Mouse (Mus musculus) midbrain, embryonic 12.5 days (tissue): Measurements from ENCODE around the gene Dnajc12. TPM values are rescaled to one million over a fixed set of nuclear protein-coding genes. Genes with fewer than 3 reads are reported as not detected.
A peak's percentile ranks its signal among the peaks of the same experiment; 100 is the strongest.
"Not testable (repeated sequence)": the region's sequence is repeated elsewhere in the genome, so short reads cannot be mapped to it uniquely, and the experiment has no call there.

Experiments used
- ATAC-seq: fragments of 200-750 bp; cut with Nextera tagmentation; 2 replicates; pipeline ENCODE4 v1.8.0; 2017; ENCODE audit warnings: low read depth, moderate TSS enrichment, moderate library complexity; ENCODE audit not compliant: low FRiP score
- H3K27ac ChIP-seq: fragments of 300-500 bp; sonication (generic); replicated peaks from 2 replicates; pipeline ENCODE4 v1.5.1; 2016; ENCODE audit warnings: mild to moderate bottlenecking
- H3K27me3 ChIP-seq: fragments of 300-500 bp; sonication (generic); 2 replicates; pipeline ENCODE4 v1.6.1; 2016; ENCODE audit warnings: mild to moderate bottlenecking
- H3K36me3 ChIP-seq: fragments of 300-500 bp; sonication (generic); 2 replicates; pipeline ENCODE4 v1.6.1; 2016
- H3K4me1 ChIP-seq: fragments of 300-500 bp; sonication (generic); 2 replicates; pipeline ENCODE4 v1.6.1; 2016
- H3K4me2 ChIP-seq: fragments of 300-500 bp; sonication (generic); replicated peaks from 2 replicates; pipeline ENCODE4 v1.6.1; 2016; ENCODE audit warnings: mild to moderate bottlenecking, moderate library complexity
- H3K4me3 ChIP-seq: fragments of 300-500 bp; sonication (generic); 2 replicates; pipeline ENCODE4 v1.5.1; 2016; ENCODE audit warnings: mild to moderate bottlenecking
- H3K9ac ChIP-seq: fragments of 300-500 bp; sonication (generic); replicated peaks from 2 replicates; pipeline ENCODE4 v1.6.1; 2016; ENCODE audit warnings: mild to moderate bottlenecking, moderate library complexity
- H3K9me3 ChIP-seq: fragments of 300-500 bp; sonication (generic); 2 replicates; pipeline ENCODE4 v1.6.1; 2016; ENCODE audit warnings: mild to moderate bottlenecking
- WGBS: fragments of 180-500 bp; shearing (Covaris S2); methylation state at CpG from one replicate; pipeline ENCODE4 v1.1.7; 2016; 5-methylcytosine and 5-hydroxymethylcytosine counted together
- polyA plus RNA-seq: library from polyadenylated mRNA; unstranded; fragments of >200 nt; fragmentation: Nextera tagmentation; extraction: Ambion mirVana; gene quantifications from 2 replicates; pipeline ENCODE4 v1.2.1, GENCODE M21; 2016

Dnajc12 gene
- polyA plus RNA-seq, 1 experiment from 2014 or later: 14.8 TPM

GRCm38 (mm10) chr10:63360502-63360901, 21.7 kb upstream of the Dnajc12 start:
- Histone ChIP-seq H3K4me3 (no peak overlapping the region), H3K9ac (no peak overlapping the region), H3K27ac (no peak overlapping the region), H3K9me3 (no peaks in the 10 kb centered on the region), H3K27me3 (no peaks in the 10 kb centered on the region), H3K4me2 (no peak overlapping the region), H3K4me1 (no peaks in the 10 kb centered on the region), H3K36me3 (no peaks in the 10 kb centered on the region)
- WGBS: 71% methylated on average over 1 of the region's 1 CpGs
- no peak for ATAC-seq

- Histone ChIP-seq H3K4me2 (no peak overlapping the region), H3K27me3 (no peaks in the 10 kb centered on the region), H3K9me3 (no peaks in the 10 kb centered on the region), H3K36me3 (no peaks in the 10 kb centered on the region), H3K9ac (no peak overlapping the region), H3K4me1 (no peaks in the 10 kb centered on the region), H3K4me3 (no peak overlapping the region), H3K27ac (no peak overlapping the region)
- no peak for ATAC-seq
- 53% methylated on average over 7 of the region's 7 CpGs for WGBS
Observed at GRCm38 (mm10) chr10:63365918-63366455, 16.3 kb upstream of the Dnajc12 start.

- WGBS: 83% methylated on average over 6 of the region's 6 CpGs
- Histone ChIP-seq H3K4me2 (no peak overlapping the region), H3K36me3 (no peaks in the 10 kb centered on the region), H3K27me3 (no peaks in the 10 kb centered on the region), H3K9me3 (no peaks in the 10 kb centered on the region), H3K9ac (no peak overlapping the region), H3K4me3 (no peak overlapping the region), H3K4me1 (no peaks in the 10 kb centered on the region), H3K27ac (no peak overlapping the region)
- no peak for ATAC-seq
Observed at GRCm38 (mm10) chr10:63367386-63367785, 14.9 kb upstream of the Dnajc12 start.

GRCm38 (mm10) chr10:63368041-63368440, 14.2 kb upstream of the Dnajc12 start:
- WGBS: 84% methylated on average over 3 of the region's 3 CpGs
- no peak for ATAC-seq
- Histone ChIP-seq H3K27me3 (no peaks in the 10 kb centered on the region), H3K36me3 (no peaks in the 10 kb centered on the region), H3K4me1 (no peaks in the 10 kb centered on the region), H3K9ac (no peak overlapping the region), H3K27ac (no peak overlapping the region), H3K4me2 (no peak overlapping the region), H3K9me3 (no peaks in the 10 kb centered on the region), H3K4me3 (no peak overlapping the region)

- ATAC-seq: no peak
- Histone ChIP-seq H3K4me1 (peaks cover under 1% of the 10 kb centered on the region; the same call in 1 of the 2 replicates), H3K4me2 (no peak overlapping the region), H3K9me3 (no peaks in the 10 kb centered on the region), H3K36me3 (no peaks in the 10 kb centered on the region), H3K27ac (no peak overlapping the region), H3K4me3 (no peak overlapping the region), H3K27me3 (peaks cover 16% of the 10 kb centered on the region), H3K9ac (no peak overlapping the region)
- WGBS: 81% methylated on average over 5 of the region's 5 CpGs
Observed at GRCm38 (mm10) chr10:63376303-63376702, 5.9 kb upstream of the Dnajc12 start.

GRCm38 (mm10) chr10:63377468-63377867, 4.8 kb upstream of the Dnajc12 start:
- Histone ChIP-seq H3K9me3 (no peaks in the 10 kb centered on the region), H3K4me2 (no peak overlapping the region), H3K4me3 (no peak overlapping the region), H3K4me1 (peaks cover 7% of the 10 kb centered on the region), H3K27ac (no peak overlapping the region), H3K27me3 (peaks cover 24% of the 10 kb centered on the region), H3K9ac (no peak overlapping the region), H3K36me3 (no peaks in the 10 kb centered on the region)
- WGBS: 20% methylated on average over 9 of the region's 9 CpGs
- ATAC-seq: 0 out of 2 replicates have a peak, but pooled peaks have one; percentile 24

- no peak for ATAC-seq
- no peak overlapping the region for H3K4me3 ChIP-seq
- H3K9me3 ChIP-seq: no peaks in the 10 kb centered on the region
- H3K27me3 ChIP-seq: peaks cover 24% of the 10 kb centered on the region
- H3K36me3 ChIP-seq: no peaks in the 10 kb centered on the region
- H3K4me2 ChIP-seq: no peak overlapping the region
- H3K27ac ChIP-seq: no peak overlapping the region
- 68% methylated on average over 6 of the region's 6 CpGs for WGBS
- H3K4me1 ChIP-seq: peaks cover 7% of the 10 kb centered on the region
- no peak overlapping the region for H3K9ac ChIP-seq
Observed at GRCm38 (mm10) chr10:63378948-63379680, 3.1 kb upstream of the Dnajc12 start.

GRCm38 (mm10) chr10:63381498-63382280, 554 bp upstream of the Dnajc12 start, which contains the start of gene Sirt1:
Sirt1 (minus strand) TSS chr10:63381704.
- no peaks in the 10 kb centered on the region for H3K9me3 ChIP-seq
- peaks cover 24% of the 10 kb centered on the region for H3K27me3 ChIP-seq
- WGBS: 7% methylated on average over 24 of the region's 24 CpGs
- H3K4me3 ChIP-seq: peak within 1 kb of the TSS; percentile 56
- H3K36me3 ChIP-seq: no peaks in the 10 kb centered on the region
- H3K27ac ChIP-seq: no peak within 1 kb of the TSS
- ATAC-seq: no peak
- peak within 1 kb of the TSS; percentile 65 for H3K9ac ChIP-seq
- peaks cover 7% of the 10 kb centered on the region for H3K4me1 ChIP-seq
- H3K4me2 ChIP-seq: peak within 1 kb of the TSS; percentile 91

- ATAC-seq, H3K36me3 ChIP-seq, H3K27ac ChIP-seq, H3K4me1 ChIP-seq, H3K9ac ChIP-seq, H3K9me3 ChIP-seq: not testable (repeated sequence)
- Histone ChIP-seq H3K4me2 (peak overlapping the region; percentile 71), H3K27me3 (peaks cover 12% of the 10 kb centered on the region), H3K4me3 (peak overlapping the region; percentile 59)
- 28% methylated on average over 5 of the region's 5 CpGs for WGBS
Observed at GRCm38 (mm10) chr10:63385897-63386296, 3.7 kb downstream of the Dnajc12 start.

GRCm38 (mm10) chr10:63386444-63386843, 4.2 kb downstream of the Dnajc12 start:
- no peaks in the 10 kb centered on the region for H3K36me3 ChIP-seq
- H3K27ac ChIP-seq: peak overlapping the region; percentile 31; the same call in 1 of the 2 replicates
- peak overlapping the region; percentile 59 for H3K4me3 ChIP-seq
- peak overlapping the region; percentile 71 for H3K4me2 ChIP-seq
- under 1% methylated on average over 19 of the region's 19 CpGs for WGBS
- no peaks in the 10 kb centered on the region for H3K9me3 ChIP-seq
- H3K27me3 ChIP-seq: peaks cover 6% of the 10 kb centered on the region
- peaks cover 6% of the 10 kb centered on the region for H3K4me1 ChIP-seq
- peak overlapping the region; percentile 41 for H3K9ac ChIP-seq
- peak; percentile 75 for ATAC-seq

- Histone ChIP-seq H3K27me3 (peaks cover under 1% of the 10 kb centered on the region; the same call in 1 of the 2 replicates), H3K4me1 (peaks cover under 1% of the 10 kb centered on the region; the same call in 1 of the 2 replicates), H3K9ac (peak overlapping the region; percentile 41), H3K27ac (peak overlapping the region; percentile 31; the same call in 1 of the 2 replicates), H3K36me3 (no peaks in the 10 kb centered on the region), H3K4me3 (peak overlapping the region; percentile 59), H3K4me2 (peak overlapping the region; percentile 71), H3K9me3 (no peaks in the 10 kb centered on the region)
- WGBS: 3% methylated on average over 10 of the region's 10 CpGs
- no peak for ATAC-seq
Observed at GRCm38 (mm10) chr10:63386991-63387390, 4.7 kb downstream of the Dnajc12 start.

- 57% methylated on average over 4 of the region's 4 CpGs for WGBS
- ATAC-seq: no peak
Observed at GRCm38 (mm10) chr10:63388948-63389347, 6.7 kb downstream of the Dnajc12 start.

More at GRCm38 (mm10) chr10:63388948-63389347, 6.7 kb downstream of the Dnajc12 start:
- Histone ChIP-seq H3K9me3 (no peaks in the 10 kb centered on the region), H3K27ac (no peak overlapping the region), H3K36me3 (no peaks in the 10 kb centered on the region), H3K4me2 (no peak overlapping the region), H3K4me3 (no peak overlapping the region), H3K27me3 (no peaks in the 10 kb centered on the region), H3K4me1 (no peaks in the 10 kb centered on the region), H3K9ac (no peak overlapping the region)
